Comparison of ENCODE assay signal across 16 mouse cellular contexts in the genomic region with DNA sequence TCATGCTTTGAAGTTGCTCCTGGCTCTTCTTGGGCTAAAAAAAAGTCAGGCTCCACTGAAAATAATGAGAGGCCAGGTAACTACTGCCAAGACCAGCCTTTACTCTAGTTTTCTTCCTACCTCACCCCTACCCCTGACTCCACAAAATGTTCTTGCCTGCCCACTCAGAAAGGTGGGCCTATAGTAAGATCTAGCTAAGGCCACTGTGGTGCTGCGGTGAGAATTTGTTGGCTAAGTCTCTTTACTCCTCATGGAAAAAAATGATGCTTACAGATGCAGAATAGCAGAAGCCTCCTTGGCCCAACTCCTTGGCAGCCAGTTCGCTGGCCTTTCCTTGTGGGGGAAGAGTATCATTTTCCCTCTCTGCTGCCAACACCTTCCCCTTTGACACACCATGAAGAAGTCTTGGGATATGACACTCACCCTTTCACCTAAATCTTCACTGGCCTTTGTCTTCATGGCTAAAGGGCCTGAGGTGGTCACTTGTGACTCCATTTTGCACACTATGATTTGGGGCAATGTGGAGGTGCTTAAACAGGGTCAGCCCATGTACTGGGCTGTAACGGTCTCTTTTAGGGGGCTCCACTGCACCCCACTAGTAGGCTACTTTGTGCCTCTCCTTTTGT. TPM values are rescaled to one million over a fixed set of nuclear protein-coding genes. Genes with fewer than 3 reads are reported as not detected.
DNase-seq lines count a peak whose midpoint lies in the region; ATAC-seq and TF ChIP-seq lines count a peak whose summit lies in the region.
"Had no signal": no experiment of that assay in that cellular context is flagged by ENCODE, and none has a peak within 500 bp of the region (broad histone marks: within the 10 kb centered on the region; RNA-seq: fewer than 3 reads in every experiment).

No protein-coding gene starts in this region.

- DNase-seq in forebrain, embryonic 14.5 days (ENCODE audit: low spot score), result no peak
- no peak for DNase-seq in hindbrain, embryonic 11.5 days (ENCODE audit: low spot score)
- DNase-seq in G1E (ENCODE audit: low spot score), result no peak
- DNase-seq in intestine, embryonic 14.5 days (ENCODE audit: low spot score), result no peak
- no peak for DNase-seq in thymus, postnatal 10 days (ENCODE audit: low spot score in 2 of 2)
- no peak for DNase-seq in ovary, adult 18-20 months (ENCODE audit: low spot score)
- DNase-seq: adrenal gland, postnatal 14 days; gastrocnemius, postnatal 36 days; kidney, adult 9 months; kidney, postnatal 25 days had no signal

- no peak for ATAC-seq in forebrain, embryonic 15.5 days (replicated peaks)
- no peak for ATAC-seq in forebrain, embryonic 14.5 days
- no peak for ATAC-seq in hindbrain, embryonic 12.5 days (ENCODE audit: low FRiP score)
- ATAC-seq in hindbrain, embryonic 11.5 days (ENCODE audit: low FRiP score), result no peak
- ATAC-seq in G1E (ENCODE audit: extremely low read depth, insufficient number of reproducible peaks, low FRiP score, poor library complexity, severe bottlenecking), result no peak
- no peak for ATAC-seq in intestine, embryonic 14.5 days (replicated peaks; ENCODE audit: low FRiP score, low TSS enrichment, low read depth)
- ATAC-seq: activated CD4-positive, CD25-positive, alpha-beta regulatory T cell, adult 4 months; liver, postnatal 0 days; midbrain, embryonic 16.5 days had no signal

- no peaks in the 10 kb centered on the region for H3K27me3 ChIP-seq in forebrain, embryonic 15.5 days
- no peaks in the 10 kb centered on the region for H3K27me3 ChIP-seq in forebrain, embryonic 14.5 days (replicated peaks; ENCODE audit: control insufficient read depth, insufficient read depth, low read length)
- peaks cover 19% of the 10 kb centered on the region for H3K27me3 ChIP-seq in hindbrain, embryonic 12.5 days
- H3K27me3 ChIP-seq in hindbrain, embryonic 11.5 days (ENCODE audit: control insufficient read depth, insufficient read depth, low read length), result no peaks in the 10 kb centered on the region; the same call in none of the 2 replicates
- H3K27me3 ChIP-seq in G1E (ENCODE audit: insufficient read depth, low read length), result no peaks in the 10 kb centered on the region
- no peaks in the 10 kb centered on the region for H3K27me3 ChIP-seq in intestine, embryonic 14.5 days (replicated peaks; ENCODE audit: control insufficient read depth, insufficient read depth, low read length)
- H3K27me3 ChIP-seq: megakaryocyte, embryonic 14.5 days had no signal

- 0 out of 2 replicates have a peak overlapping the region, but pooled peaks have one; percentile 10 for H3K27ac ChIP-seq in forebrain, embryonic 15.5 days (replicated peaks)
- no peak overlapping the region; the same call in 1 of the 2 replicates for H3K27ac ChIP-seq in forebrain, embryonic 14.5 days (ENCODE audit: low read depth, low read length)
- no peak overlapping the region for H3K27ac ChIP-seq in hindbrain, embryonic 12.5 days
- H3K27ac ChIP-seq in hindbrain, embryonic 11.5 days (ENCODE audit: low read depth, low read length), result no peak overlapping the region
- peak overlapping the region; percentile 2; the same call in 1 of the 2 replicates for H3K27ac ChIP-seq in intestine, embryonic 14.5 days (ENCODE audit: low read depth)

- no peaks in the 10 kb centered on the region for H3K9me3 ChIP-seq in forebrain, embryonic 15.5 days
- no peaks in the 10 kb centered on the region for H3K9me3 ChIP-seq in forebrain, embryonic 14.5 days (replicated peaks; ENCODE audit: control insufficient read depth, low read length)
- no peaks in the 10 kb centered on the region for H3K9me3 ChIP-seq in hindbrain, embryonic 12.5 days (replicated peaks)
- no peaks in the 10 kb centered on the region for H3K9me3 ChIP-seq in hindbrain, embryonic 11.5 days (ENCODE audit: control insufficient read depth, low read length)
- H3K9me3 ChIP-seq in G1E (replicated peaks), result no peaks in the 10 kb centered on the region
- H3K9me3 ChIP-seq in intestine, embryonic 14.5 days (ENCODE audit: control insufficient read depth, low read length), result no peaks in the 10 kb centered on the region
- H3K9me3 ChIP-seq: megakaryocyte, embryonic 14.5 days had no signal

- no peak for TF ChIP-seq CTCF in G1E (IDR thresholded peaks at IDR 0.05; ENCODE audit: low read depth, low read length)

- peaks cover 69% of the 10 kb centered on the region for H3K4me1 ChIP-seq in forebrain, embryonic 15.5 days
- peaks cover 15% of the 10 kb centered on the region for H3K4me1 ChIP-seq in forebrain, embryonic 14.5 days (ENCODE audit: control insufficient read depth, insufficient read depth, low read length)
- H3K4me1 ChIP-seq in hindbrain, embryonic 12.5 days, result peaks cover 29% of the 10 kb centered on the region
- H3K4me1 ChIP-seq in hindbrain, embryonic 11.5 days (replicated peaks; ENCODE audit: control insufficient read depth, insufficient read depth, low read length), result peaks cover 3% of the 10 kb centered on the region
- peaks cover 75% of the 10 kb centered on the region for H3K4me1 ChIP-seq in G1E (ENCODE audit: insufficient read depth, low read depth, low read length)
- H3K4me1 ChIP-seq in intestine, embryonic 14.5 days (replicated peaks; ENCODE audit: control insufficient read depth, insufficient read depth, low read length), result peaks cover 25% of the 10 kb centered on the region

- H3K4me3 ChIP-seq in forebrain, embryonic 15.5 days, result no peak overlapping the region
- H3K4me3 ChIP-seq in forebrain, embryonic 14.5 days (ENCODE audit: low read depth, low read length), result no peak overlapping the region
- no peak overlapping the region for H3K4me3 ChIP-seq in hindbrain, embryonic 12.5 days
- H3K4me3 ChIP-seq in hindbrain, embryonic 11.5 days (ENCODE audit: low read depth, low read length), result no peak overlapping the region
- H3K4me3 ChIP-seq in G1E (ENCODE audit: low read depth, low read length), result peak overlapping the region; percentile 65; the same call in 1 of the 2 replicates
- no peak overlapping the region for H3K4me3 ChIP-seq in intestine, embryonic 14.5 days (ENCODE audit: low read depth, low read length)
- H3K4me3 ChIP-seq: megakaryocyte, embryonic 14.5 days had no signal

- no peaks in the 10 kb centered on the region for H3K36me3 ChIP-seq in forebrain, embryonic 15.5 days
- peaks cover 47% of the 10 kb centered on the region for H3K36me3 ChIP-seq in forebrain, embryonic 14.5 days (ENCODE audit: control insufficient read depth, insufficient read depth, low read length)
- H3K36me3 ChIP-seq in hindbrain, embryonic 12.5 days, result no peaks in the 10 kb centered on the region
- no peaks in the 10 kb centered on the region for H3K36me3 ChIP-seq in hindbrain, embryonic 11.5 days (ENCODE audit: control insufficient read depth, insufficient read depth, low read length)
- H3K36me3 ChIP-seq in G1E (replicated peaks), result peaks cover 75% of the 10 kb centered on the region
- peaks cover 62% of the 10 kb centered on the region for H3K36me3 ChIP-seq in intestine, embryonic 14.5 days (ENCODE audit: control insufficient read depth, insufficient read depth, low read length)

- no peak overlapping the region for H3K4me2 ChIP-seq in forebrain, embryonic 15.5 days (replicated peaks)
- no peak overlapping the region for H3K4me2 ChIP-seq in forebrain, embryonic 14.5 days (ENCODE audit: low read length)
- H3K4me2 ChIP-seq in hindbrain, embryonic 12.5 days (replicated peaks), result no peak overlapping the region
- no peak overlapping the region for H3K4me2 ChIP-seq in hindbrain, embryonic 11.5 days (replicated peaks; ENCODE audit: low read depth, low read length)
- 0 out of 2 replicates have a peak overlapping the region, but pooled peaks have one; percentile 0 for H3K4me2 ChIP-seq in intestine, embryonic 14.5 days (ENCODE audit: low read length)

- WGBS in forebrain, embryonic 15.5 days, result 83% methylated on average over 3 of the region's 3 CpGs
- WGBS in forebrain, embryonic 14.5 days, result 87% methylated on average over 3 of the region's 3 CpGs
- 90% methylated on average over 3 of the region's 3 CpGs for WGBS in hindbrain, embryonic 12.5 days
- 86% methylated on average over 3 of the region's 3 CpGs for whole genome bisulfite sequencing in hindbrain, embryonic 11.5 days
- 84% methylated on average over 3 of the region's 3 CpGs for WGBS in intestine, embryonic 14.5 days

- no peak overlapping the region for H3K9ac ChIP-seq in forebrain, embryonic 15.5 days (replicated peaks)
- no peak overlapping the region; the same call in 1 of the 2 replicates for H3K9ac ChIP-seq in forebrain, embryonic 14.5 days (ENCODE audit: low read length)
- H3K9ac ChIP-seq in hindbrain, embryonic 12.5 days, result 0 out of 2 replicates have a peak overlapping the region, but pooled peaks have one; percentile 23
- H3K9ac ChIP-seq in hindbrain, embryonic 11.5 days (ENCODE audit: low read depth, low read length), result no peak overlapping the region
- H3K9ac ChIP-seq in intestine, embryonic 14.5 days (ENCODE audit: low read length), result no peak overlapping the region; the same call in 1 of the 2 replicates
- H3K9ac ChIP-seq: liver, postnatal 0 days had no signal

RNA-seq across cellular contexts. Expression of gene Ccnd2, which starts 5.6 kb away (rescaled TPM):
- 1,282 and 1,421 TPM in 2 replicates for polyA plus RNA-seq in forebrain, embryonic 15.5 days (2015; fragmentation: Nextera tagmentation; extraction: Ambion mirVana)
- 1,278 and 1,343 TPM in 2 replicates for polyA plus RNA-seq in forebrain, embryonic 14.5 days (2014; fragmentation: Nextera tagmentation; extraction: Ambion mirVana)
- polyA plus RNA-seq in hindbrain, embryonic 12.5 days (2016; fragmentation: Nextera tagmentation; extraction: Ambion mirVana), result 565 and 605 TPM in 2 replicates
- 1,153 and 1,300 TPM in 2 replicates for polyA plus RNA-seq in hindbrain, embryonic 11.5 days (2014; fragmentation: Nextera tagmentation; extraction: Ambion mirVana)
- total RNA-seq in G1E (2014; fragmentation: Nextera tagmentation) (549 and 656 TPM in 2 replicates), G1E (2017) (127 and 152 TPM in 2 replicates)
- polyA plus RNA-seq in G1E (2012), result 822 and 1,195 TPM in 2 replicates
- polyA plus RNA-seq in intestine, embryonic 14.5 days (2014; fragmentation: Nextera tagmentation; extraction: Ambion mirVana), result 1,100 and 1,123 TPM in 2 replicates

RNA-seq across cellular contexts. Expression of gene Tigar, which starts 37.1 kb away (rescaled TPM):
- 9.2 and 10.0 TPM in 2 replicates for polyA plus RNA-seq in forebrain, embryonic 15.5 days (2015; fragmentation: Nextera tagmentation; extraction: Ambion mirVana)
- polyA plus RNA-seq in forebrain, embryonic 14.5 days (2014; fragmentation: Nextera tagmentation; extraction: Ambion mirVana), result 7.4 and 8.1 TPM in 2 replicates
- 8.3 and 9.5 TPM in 2 replicates for polyA plus RNA-seq in hindbrain, embryonic 12.5 days (2016; fragmentation: Nextera tagmentation; extraction: Ambion mirVana)
- 5.8 and 6.4 TPM in 2 replicates for polyA plus RNA-seq in hindbrain, embryonic 11.5 days (2014; fragmentation: Nextera tagmentation; extraction: Ambion mirVana)
- total RNA-seq in G1E (2014; fragmentation: Nextera tagmentation) (2.5 and 3.4 TPM in 2 replicates), G1E (2017) (4.0 and 4.7 TPM in 2 replicates)
- 0.94 and 1.1 TPM in 2 replicates for polyA plus RNA-seq in G1E (2012)
- 4.4 and 5.3 TPM in 2 replicates for polyA plus RNA-seq in intestine, embryonic 14.5 days (2014; fragmentation: Nextera tagmentation; extraction: Ambion mirVana)

Comparison
In these comparisons a context has a peak if more than half of its experiments do, and no peak if none do; other contexts are left out.
1. H3K27ac ChIP-seq: peak in forebrain, embryonic 15.5 days (single experiment) and intestine, embryonic 14.5 days (single experiment); none in forebrain, embryonic 14.5 days (single experiment), hindbrain, embryonic 12.5 days (single experiment) and hindbrain, embryonic 11.5 days (single experiment).